Mouse (Mus musculus) frontal cortex, postnatal 36 days (tissue): ENCODE measurements around the gene Cpm.
"Not testable (repeated sequence)": the region's sequence is repeated elsewhere in the genome, so short reads cannot be mapped to it uniquely, and the experiment has no call there.

Experiments used
- DNase-seq, 2 experiments: peaks; one replicate each; pipeline ENCODE4 v3.0.0; 2022; ENCODE audit warnings: low spot score in 2 of 2

Gene Cpm

DNA sequence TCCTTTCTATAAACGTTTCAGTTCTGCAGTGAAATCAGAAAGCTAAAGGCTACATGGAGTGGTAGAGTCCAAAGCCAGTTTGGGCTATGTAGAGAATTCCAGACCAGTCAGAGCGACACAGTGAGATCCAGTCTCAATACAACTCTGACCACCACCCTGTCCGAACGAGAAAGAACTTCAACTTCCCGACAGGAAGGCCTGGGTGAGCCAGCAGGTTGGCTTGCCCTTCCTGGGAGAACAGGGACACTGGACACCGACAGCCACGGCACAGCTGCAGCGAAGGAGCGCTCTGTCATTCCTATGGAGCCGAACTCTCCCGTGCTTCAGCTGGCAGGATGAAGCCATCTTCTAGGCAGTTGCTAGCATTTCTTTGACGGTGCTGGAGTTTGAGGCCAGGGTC, 106.1 kb downstream of the Cpm start:
- DNase-seq = not testable (repeated sequence)

DNA sequence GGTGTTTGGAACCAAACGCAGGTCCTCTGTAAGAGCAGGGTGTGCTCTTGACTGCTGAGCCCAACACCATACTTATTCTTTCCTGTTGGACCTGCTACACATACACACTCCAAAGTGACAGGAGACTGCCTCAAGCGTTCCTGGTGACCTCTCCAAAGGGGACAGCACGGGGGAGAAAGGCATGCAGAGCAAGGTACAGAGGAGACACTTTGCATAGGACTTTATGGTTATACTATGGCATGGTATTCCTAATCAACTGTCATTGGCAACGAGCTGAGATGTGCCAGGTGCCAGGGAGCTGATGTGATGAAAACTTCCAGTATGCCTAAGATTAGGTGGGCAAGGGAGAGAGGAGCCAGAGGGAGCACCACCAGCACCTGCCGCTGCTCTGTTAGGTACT, 107.3 kb downstream of the Cpm start:
- no peak for DNase-seq
